Mouse (Mus musculus): ENCODE measurements around the gene 1700056E22Rik.

The 1700056E22Rik gene

GRCm38 (mm10) chr1:184034011-184034557 is at the start of gene 1700056E22Rik:
Gene 1700056E22Rik, minus strand, starts transcription at chr1:184034301.
- peak; percentile 99 for DNase-seq

GRCm38 (mm10) chr1:184083166-184083565 is 49.1 kb upstream of the 1700056E22Rik start:
- no peak for DNase-seq

GRCm38 (mm10) chr1:184082661-184083060 is 48.6 kb upstream of the 1700056E22Rik start:
- no peak for DNase-seq

GRCm38 (mm10) chr1:184079304-184079703 is 45.2 kb upstream of the 1700056E22Rik start:
- no peak for DNase-seq

GRCm38 (mm10) chr1:184076756-184077155 is 42.7 kb upstream of the 1700056E22Rik start:
- DNase-seq, result no peak

- DNase-seq, result no peak
Observed at GRCm38 (mm10) chr1:184076065-184076464, 42.0 kb upstream of the 1700056E22Rik start.

- DNase-seq, result no peak
Observed at GRCm38 (mm10) chr1:184068971-184069370, 34.9 kb upstream of the 1700056E22Rik start.

- DNase-seq, result no peak
Observed at GRCm38 (mm10) chr1:184067704-184068558, 33.8 kb upstream of the 1700056E22Rik start.

GRCm38 (mm10) chr1:184066460-184067287 is 32.6 kb upstream of the 1700056E22Rik start:
- DNase-seq, result no peak

GRCm38 (mm10) chr1:184065589-184066361 is 31.7 kb upstream of the 1700056E22Rik start:
- no peak for DNase-seq

- DNase-seq, result no peak
Observed at GRCm38 (mm10) chr1:184064306-184064705, 30.2 kb upstream of the 1700056E22Rik start.

GRCm38 (mm10) chr1:184061901-184062300 is 27.8 kb upstream of the 1700056E22Rik start:
- no peak for DNase-seq

GRCm38 (mm10) chr1:184060828-184061734 is 27.0 kb upstream of the 1700056E22Rik start:
- DNase-seq, result no peak

- DNase-seq, result peak; percentile 20 to 22
Observed at GRCm38 (mm10) chr1:184060381-184060780, 26.3 kb upstream of the 1700056E22Rik start.

GRCm38 (mm10) chr1:184059814-184060213 is 25.7 kb upstream of the 1700056E22Rik start:
- DNase-seq, result no peak

- no peak for DNase-seq
Observed at GRCm38 (mm10) chr1:184058206-184058605, 24.1 kb upstream of the 1700056E22Rik start.

- no peak for DNase-seq
Observed at GRCm38 (mm10) chr1:184054176-184054575, 20.1 kb upstream of the 1700056E22Rik start.

- DNase-seq, result no peak
Observed at GRCm38 (mm10) chr1:184053711-184054110, 19.6 kb upstream of the 1700056E22Rik start.

- no peak for DNase-seq
Observed at GRCm38 (mm10) chr1:184053141-184053540, 19.0 kb upstream of the 1700056E22Rik start.

- DNase-seq, result no peak
Observed at GRCm38 (mm10) chr1:184052331-184052730, 18.2 kb upstream of the 1700056E22Rik start.

- peak; percentile 12 to 24 for DNase-seq
Observed at GRCm38 (mm10) chr1:184051824-184052223, 17.7 kb upstream of the 1700056E22Rik start.
